Mouse (Mus musculus): ENCODE data around the gene Prss2.

The Prss2 gene

DNA sequence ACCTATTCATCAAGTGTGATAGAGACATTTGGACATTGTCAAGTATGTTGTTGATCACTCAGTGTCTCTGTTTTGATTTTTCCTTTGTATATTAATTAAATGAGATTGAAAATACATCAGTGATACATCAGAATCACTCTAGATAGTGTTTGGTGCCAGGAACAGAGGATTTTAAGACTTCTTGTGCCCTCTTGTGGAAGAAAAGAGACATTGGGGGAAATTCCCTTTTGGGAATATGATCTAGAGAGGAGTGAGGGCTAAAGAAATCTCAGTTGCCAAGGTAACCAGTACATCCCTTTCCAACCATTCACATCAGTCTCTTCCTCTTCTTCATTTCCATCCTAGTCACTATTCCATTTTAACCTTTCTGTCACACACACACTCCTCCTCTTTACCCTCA lies 34.8 kb downstream of the Prss2 start:
- no peak for DNase-seq (ENCODE audit: low read depth)

DNA sequence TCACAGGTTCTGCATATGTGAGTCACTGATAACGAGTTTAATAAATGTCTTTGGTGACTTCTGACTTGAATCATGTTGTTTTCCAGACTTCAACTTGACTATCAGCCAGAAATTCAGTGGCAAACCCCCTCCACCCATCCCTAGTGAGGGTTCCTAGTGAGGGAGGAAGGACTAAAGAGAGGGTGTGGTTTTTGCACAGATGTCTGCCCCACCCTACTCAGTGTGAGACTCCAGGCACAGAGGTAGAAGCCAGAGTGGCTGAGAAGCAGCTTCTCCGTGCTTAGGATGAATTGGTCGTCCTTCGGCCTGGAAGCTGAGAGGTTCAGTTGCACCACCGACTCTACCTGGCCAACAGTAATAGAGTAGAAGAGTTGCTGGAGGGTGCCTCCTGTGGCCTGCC lies 35.9 kb downstream of the Prss2 start:
- no peak for DNase-seq (ENCODE audit: low read depth)

DNA sequence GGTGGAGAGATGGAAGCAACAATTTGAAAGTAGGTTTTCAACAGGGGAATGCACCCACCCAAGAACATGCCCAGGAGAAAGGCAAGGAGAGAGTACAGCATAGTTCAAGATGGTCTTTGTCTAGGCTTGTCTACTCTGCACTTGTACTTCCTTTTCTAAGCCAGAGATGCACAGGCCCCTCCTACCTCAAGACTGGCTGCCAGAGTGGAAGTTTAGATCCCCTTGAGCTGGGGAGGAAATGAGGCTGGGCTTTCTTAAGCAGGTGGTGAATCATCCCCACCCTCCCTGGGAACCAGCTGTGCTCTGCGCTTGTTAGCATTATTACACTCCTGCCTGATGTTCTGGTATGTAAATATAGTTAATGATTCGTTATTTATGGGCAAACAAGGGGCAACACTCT lies 36.7 kb downstream of the Prss2 start:
- no peak for DNase-seq (ENCODE audit: low read depth)

DNA sequence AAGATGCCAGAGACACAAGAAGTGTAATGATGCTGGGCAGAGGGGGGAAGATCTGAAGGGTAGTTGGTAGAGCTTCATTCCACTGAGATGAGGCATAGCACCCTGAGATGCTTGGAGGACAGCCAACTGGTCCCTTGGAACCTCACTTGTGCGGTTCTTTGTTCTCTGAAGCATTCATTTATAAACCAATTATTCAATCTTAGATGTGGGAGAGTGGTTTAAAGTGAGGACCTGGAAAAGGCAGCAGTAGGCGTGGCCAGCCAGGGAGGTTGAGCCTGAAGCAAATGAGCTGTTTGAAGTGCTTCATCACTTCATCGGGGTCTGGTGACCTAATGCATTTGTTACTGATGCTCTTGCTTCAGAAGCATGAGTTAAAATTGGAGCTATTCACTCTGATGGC lies 37.7 kb downstream of the Prss2 start:
- no peak for DNase-seq (ENCODE audit: low read depth)

DNA sequence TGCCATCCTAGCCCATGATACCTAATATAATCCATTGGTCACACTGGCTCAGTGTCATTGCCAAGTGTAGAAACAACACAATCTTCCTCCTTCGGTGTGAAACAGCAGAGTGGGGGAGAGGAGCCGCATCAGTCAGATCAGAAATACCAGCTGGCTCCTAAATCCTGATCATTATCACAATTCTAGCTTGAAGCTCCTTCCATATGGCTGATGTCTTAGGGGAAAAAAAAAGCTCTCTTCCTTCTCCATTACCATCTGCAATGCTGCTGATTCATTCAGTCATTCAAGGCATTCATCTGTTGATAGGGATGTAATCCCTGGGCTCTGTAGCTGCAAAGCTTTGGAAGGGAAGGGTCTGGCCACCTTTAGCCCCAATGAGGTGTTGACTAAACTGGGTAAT lies 38.7 kb downstream of the Prss2 start:
- DNase-seq (ENCODE audit: low read depth), result no peak

DNA sequence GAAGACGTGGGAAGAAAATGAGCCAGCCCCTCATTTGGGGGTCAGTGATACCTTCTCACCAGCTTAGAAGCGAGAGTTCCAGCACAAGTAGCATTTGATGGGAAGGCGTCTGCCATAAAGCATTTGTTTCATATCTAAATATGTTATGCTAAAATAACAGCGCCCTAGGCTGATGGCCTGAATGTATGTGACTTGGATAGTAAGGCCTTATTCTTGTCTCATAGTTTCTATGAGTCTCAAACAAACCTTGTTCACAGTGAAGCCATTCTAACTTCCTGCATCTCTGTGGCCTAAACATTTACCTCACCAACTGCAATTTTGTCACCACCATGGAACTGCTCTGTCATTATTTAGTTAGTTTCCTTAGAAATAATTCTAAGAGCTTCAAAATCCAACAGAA lies 41.0 kb downstream of the Prss2 start:
- no peak for DNase-seq (ENCODE audit: low read depth)

DNA sequence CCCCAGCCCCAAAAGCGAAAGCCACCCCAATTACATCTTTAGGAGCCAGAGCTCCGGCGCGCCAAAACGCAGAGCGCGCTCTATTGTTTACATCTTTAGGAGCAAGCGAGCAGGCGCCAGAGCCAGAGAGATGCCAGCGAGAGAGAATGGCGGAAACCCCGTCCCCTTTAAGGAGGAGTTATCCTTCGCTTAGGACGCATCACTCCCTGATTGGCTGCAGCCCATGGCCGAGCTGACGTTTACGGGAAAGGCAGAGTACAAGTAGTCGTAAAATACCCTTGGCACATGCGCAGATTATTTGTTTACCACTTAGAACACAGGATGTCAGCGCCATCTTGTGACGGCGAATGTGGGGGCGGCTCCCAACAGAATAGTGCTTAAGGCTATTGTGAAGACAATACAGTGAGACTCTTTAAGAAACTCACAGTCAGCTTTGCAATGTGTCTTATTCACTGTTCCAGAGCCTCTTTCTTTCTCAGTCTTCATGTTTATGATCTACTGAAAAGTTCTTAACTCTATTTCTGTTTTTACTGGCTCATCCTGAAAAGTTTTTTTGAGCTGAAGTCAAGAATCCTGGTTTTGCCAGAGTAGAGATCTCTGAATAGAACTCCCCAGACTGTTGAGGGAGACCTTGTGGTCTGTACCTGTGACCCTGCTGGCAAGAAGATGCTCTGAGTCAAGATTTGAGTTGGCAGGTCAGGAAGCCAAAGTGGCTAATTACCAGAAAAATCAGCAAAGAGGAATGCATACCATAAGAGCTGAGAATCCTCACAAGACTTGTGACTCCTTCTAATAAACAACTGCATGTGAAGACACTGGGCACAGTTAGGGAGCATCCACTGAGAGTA lies 41.7 kb downstream of the Prss2 start:
- peak; percentile 38 for DNase-seq (ENCODE audit: low read depth)

DNA sequence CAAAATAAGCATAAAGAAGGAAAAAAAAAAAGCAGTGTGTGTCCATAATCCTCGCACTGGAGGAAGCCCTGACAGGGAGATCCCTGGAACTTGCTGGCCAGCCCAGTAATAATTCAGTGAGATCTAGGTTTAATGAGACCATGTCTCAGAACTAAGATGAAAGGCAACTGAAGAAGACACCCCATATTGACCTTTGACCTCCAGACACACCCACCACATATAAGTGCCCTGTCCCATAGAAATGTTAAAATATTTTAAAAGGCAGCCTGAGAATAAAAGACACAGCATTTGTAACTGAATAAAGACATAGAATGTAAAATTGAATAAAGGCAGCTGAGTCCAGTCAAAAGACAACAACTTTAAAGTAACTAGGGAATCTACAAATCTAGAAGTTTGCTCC lies 43.7 kb downstream of the Prss2 start:
- DNase-seq (ENCODE audit: low read depth), result no peak

DNA sequence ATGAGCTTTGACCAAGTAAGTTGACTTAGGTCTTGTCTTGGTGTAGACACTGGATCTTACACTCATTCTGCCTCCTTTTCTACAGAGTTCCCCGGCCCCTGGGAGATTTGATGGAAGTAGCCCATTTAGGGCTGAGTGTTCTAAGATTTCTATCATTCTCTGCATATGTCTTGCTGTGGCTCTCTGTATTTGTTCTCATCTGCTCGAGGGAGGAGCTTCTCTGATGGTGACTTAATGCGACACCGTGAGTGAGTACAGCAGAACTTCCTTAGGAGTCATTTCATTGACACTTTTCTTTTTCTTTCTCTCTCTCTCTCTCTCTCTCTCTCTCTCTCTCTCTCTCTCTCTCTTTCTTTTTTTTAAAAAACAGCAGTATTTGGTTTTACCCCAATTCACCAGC lies 45.4 kb downstream of the Prss2 start:
- DNase-seq (ENCODE audit: low read depth), result no peak

DNA sequence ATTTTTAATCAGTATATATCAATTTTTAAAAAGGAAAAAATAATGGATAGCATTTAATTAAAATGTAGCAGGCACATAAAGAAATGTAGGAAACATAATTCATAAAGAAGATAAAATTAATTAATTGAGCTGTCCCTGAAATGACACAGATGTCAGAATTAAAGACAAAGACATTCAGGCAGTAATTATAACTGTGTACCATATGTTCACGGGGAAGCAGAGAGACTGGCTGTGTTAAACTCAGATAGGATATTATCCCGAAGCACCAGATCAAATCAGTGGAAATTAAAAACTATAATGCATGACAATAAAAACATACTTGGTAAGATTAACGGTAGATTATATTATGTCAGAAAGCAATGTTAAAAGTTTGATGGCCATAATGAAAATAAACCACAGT lies 47.5 kb downstream of the Prss2 start:
- no peak for DNase-seq (ENCODE audit: low read depth)

Data from fibroblast of lung, adult 2 months (primary cell).